Mouse (Mus musculus) erythroblast, adult 5-6 weeks (primary cell): ENCODE results near the gene Tox2. TPM values are rescaled to one million over a fixed set of nuclear protein-coding genes. Genes with fewer than 3 reads are reported as not detected.

Experiments used
- ATAC-seq: replicated peaks from 2 replicates; pipeline ENCODE4 v1.8.0; 2016; ENCODE audit warnings: moderate number of reproducible peaks, mild to moderate bottlenecking, moderate TSS enrichment, inconsistent platforms; ENCODE audit not compliant: poor library complexity, low FRiP score, severe bottlenecking
- total RNA-seq, 2 experiments: library from RNA; stranded (forward) in 1 of 2; stranded (reverse) in 1 of 2; fragments of 150-400 nt in 1 of 2; fragments of 200-764, 138-1000 nt in 1 of 2; gene quantifications; 2 replicates each; pipeline versions ENCODE4 v1.2.3 to v1.2.4; 2015 to 2017; ENCODE audit warnings: low replicate concordance in 2 of 2

The Tox2 gene
- total RNA-seq, 2 experiments from 2014 or later, result not detected

DNA sequence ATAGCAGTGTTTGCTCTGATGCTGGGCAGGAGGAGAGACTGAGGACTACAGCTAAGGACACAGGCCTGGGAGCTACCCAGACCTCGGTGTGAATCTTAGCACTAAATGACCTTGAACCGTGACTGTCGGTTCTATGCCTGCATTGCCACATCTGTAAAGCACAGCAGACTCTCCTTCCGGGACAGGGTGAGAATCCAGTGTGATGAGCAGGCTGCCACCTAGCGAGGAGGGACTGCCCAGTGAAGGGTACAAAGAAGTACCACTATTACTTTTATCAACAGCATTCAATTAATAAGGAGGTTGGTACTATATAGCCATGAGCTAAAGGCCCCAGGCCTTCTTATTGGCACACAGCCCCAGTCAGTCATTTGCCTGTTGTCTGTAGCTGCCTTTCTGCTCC, 98.7 kb downstream of the Tox2 start:
- ATAC-seq, result no peak

DNA sequence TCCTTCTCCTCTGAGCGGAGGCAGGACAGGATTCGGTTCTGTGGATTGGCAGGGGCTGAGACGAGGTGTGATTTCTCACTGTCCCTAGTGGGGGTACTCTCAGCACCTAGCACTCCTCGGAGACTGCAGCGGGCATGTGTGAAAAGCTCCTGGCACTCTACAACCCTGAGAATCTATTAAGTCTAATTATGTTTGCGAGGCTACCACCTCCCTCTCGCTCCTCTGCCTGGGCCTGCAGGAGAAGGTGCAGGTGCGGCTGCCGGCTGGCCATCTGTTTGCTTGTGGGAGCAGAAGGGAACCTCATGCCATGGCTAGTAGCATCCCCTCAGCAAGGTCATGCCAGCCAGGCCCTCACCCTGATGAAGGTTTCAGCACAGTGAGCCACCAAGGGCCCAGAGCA, 100.1 kb downstream of the Tox2 start:
- no peak for ATAC-seq

DNA sequence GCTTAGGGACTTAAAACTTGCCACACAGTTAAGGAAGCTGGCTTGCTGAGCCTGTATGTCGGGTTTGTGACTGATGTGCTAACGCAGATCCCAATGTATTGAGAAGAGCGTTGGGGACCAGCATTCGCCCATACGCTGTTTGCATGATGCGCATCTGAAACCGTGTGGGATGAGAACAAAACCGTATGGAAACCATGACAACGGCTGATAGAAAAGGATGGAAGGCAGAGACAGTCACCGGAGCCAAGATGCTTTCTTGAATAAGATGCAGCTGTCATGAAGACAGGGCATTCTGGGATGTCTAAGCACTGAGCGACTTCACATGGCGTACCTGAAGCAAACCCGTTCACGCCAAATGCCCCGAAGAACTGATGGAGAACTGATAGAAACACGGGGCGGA, 106.5 kb downstream of the Tox2 start:
- no peak for ATAC-seq

DNA sequence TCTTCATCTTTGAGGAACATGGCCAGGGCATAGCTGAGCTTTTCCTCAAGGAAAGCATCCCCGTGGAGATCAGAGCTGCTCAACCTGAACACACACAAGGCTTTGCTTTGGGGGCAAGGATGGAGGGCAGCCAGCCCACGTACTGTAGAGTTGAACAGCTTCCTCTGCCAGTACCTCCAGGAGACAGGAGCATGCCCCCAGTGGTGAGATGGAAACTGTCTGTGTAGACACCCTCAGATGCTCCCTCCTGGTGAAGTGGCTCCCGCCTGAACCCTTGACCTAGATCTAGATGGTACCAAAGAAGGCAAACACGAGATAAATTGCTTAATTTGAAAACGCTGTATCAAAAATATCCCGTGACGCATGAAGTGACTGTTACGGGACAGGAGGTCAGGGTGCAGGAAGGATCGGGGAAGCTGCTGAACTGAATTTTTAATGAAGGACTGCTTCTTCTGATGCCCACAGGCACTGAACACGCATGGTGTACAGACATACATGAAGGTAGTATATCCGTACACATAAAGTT, 107.3 kb downstream of the Tox2 start:
- ATAC-seq, result no peak

DNA sequence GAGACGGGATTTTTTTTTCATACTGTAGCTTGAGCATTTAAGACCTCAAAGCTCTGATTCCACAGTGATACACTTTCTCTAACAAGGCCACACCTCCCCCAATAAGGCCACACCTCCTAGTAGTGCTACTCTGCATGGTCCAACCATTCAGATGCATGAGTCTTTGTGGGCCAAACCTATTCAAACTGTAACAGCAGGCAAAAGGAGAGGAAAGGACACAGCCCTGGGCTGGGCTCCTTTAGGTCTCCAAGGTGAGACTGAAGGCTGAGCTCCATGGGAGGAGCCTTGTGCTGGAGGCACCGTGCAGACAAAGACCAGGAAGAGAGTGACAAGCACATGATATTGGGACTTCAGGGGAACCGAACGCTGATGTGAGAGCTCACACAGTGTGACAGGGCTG, 114.4 kb downstream of the Tox2 start:
- ATAC-seq, result no peak

DNA sequence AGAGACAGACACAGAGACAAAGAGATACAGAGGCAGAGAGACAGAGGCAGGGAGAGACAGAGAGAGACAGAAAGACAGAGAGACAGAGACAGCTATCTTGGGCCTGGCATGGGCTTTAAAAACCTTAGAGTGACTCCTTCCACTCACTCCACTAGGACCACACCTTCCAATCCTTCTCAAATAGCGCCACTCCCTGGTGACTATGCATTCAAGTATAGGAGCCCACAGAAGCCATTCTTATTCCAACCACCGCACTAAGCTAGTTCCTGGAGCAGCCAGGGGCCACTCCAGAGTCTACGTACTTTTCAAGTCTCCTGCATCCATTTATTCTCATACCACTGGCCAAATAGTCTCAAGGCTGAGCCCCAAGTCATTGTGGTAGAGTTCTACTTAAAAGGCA, 115.9 kb downstream of the Tox2 start:
- ATAC-seq, result no peak

DNA sequence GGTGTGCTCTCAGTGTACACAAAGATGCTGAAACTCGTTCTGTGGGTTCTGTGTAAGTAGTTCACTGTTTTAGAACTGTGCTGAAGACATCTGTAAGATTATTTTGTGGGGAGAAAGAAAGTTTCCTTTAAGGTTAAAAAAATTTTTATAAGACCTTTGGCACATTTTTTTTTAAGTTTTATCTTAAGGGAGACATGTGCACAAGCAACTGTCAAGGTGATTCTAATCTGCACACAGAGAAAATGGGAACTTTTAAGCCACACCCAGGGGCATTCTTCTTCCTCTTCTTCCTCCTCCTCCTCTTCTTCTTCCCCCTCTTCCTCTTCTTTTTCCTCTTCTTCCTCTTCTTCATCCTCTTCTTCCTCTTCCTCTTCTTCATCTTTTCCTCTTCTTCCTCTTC, 120.2 kb downstream of the Tox2 start:
- no peak for ATAC-seq

DNA sequence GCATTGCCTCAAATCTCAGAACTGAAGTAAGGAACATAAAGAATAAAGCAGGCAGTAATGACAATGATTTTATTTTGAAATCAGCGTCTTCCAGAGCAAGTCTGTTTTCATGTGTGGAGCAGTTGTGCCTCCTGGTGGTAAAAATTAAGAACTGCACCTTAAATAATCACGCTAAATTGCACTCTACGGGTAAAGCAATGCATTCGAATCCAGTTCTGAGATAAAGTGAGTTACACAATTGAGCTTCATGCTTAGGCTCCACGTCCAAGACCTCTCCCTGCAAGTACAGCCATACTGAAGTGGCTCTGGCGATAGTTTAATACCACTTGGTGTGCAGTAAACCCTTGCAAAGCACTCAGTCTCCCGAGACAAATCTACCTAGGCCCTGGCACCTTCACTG, 127.8 kb downstream of the Tox2 start:
- ATAC-seq, result peak; percentile 45; the same call in 1 of the 2 replicates

DNA sequence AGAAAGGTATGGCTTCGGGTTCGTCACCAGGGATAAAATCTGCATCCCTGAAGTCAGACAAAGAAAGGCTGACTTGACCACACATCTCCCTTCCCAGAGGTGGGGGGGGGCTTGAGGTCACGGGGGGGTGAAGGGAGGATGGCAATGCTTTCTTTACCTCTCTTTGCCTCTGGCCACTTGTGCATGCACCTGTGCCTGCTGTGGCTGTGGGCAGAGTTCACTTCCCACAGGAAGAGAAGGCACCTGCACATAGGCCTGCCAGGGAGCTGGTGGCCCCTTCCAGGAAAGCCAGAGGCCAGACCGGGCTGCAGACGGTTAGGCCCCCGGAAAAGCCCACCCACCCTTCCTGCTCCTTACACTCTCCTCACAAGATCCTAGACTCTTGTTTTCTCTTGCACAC, 128.5 kb downstream of the Tox2 start:
- no peak for ATAC-seq

DNA sequence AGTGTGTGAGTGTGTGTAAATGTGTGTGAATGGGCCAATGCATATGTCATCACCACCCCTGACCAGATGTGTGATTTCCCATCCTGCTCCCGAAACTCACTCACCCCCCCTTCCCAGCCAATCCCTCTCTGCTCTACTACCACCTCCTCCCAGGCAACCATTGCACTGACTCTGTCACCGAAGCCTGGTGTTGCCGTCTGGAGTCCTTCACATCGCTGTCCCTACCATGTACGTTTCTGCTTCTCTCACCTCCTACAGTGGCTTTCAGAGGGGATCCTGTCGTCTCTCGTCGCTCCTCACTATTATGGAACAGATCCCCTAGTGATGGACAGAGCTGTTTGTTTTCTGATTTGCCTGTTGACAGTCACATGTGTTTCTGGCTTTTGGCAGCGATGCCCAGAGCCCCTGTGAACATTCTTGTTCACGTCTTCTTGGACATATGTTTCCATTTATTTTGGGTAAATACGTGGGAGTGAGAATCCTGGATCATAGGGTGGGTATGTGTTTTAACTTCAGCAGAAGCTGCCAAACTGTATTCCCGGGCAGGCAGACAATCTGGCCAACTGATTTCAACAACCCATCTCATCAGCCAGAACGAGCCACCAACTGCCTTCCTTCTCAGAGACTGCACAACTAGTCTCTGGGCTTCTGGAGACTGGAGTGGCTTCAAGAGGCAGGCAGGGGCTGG, 129.6 kb downstream of the Tox2 start:
- ATAC-seq, result no peak

DNA sequence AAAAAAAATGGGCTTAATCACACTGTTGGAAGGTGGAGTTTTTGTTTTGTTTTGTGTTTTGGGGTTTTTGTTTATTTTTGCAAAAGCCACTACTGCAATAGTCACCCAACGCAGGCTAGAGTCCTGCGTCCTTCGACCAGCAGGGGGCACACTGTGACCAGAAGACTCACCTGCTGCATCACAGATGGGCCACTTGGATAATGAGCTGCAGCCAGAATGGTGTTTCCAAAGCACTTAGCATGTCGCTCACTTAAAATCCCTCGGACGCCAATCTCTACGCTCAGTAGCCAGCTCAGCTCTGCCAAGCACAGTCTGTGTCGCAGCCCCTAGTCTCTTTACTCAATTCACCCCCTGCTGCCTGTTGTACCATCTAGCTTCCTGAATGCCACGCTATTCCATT, 137.3 kb downstream of the Tox2 start:
- ATAC-seq, result no peak

DNA sequence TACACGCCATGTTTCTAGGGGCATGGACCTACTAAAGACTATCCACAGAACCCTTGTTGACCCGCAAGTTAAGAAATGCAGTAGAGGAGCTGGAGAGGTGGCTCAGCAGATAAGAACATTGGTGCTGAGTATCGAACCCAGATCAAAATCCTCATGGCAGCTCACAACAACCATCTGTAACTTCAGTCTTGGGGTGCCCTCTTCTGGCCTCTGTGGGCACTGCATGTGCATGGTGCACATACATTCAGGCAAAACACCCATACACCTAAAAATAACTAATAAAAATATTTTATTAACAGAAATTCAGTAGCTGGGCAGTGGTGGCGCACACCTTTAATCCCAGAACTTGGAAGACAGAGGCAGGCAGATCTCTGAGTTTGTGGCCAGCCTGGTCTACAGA, 140.7 kb downstream of the Tox2 start:
- 0 out of 2 replicates have a peak, but pooled peaks have one; percentile 57 for ATAC-seq

DNA sequence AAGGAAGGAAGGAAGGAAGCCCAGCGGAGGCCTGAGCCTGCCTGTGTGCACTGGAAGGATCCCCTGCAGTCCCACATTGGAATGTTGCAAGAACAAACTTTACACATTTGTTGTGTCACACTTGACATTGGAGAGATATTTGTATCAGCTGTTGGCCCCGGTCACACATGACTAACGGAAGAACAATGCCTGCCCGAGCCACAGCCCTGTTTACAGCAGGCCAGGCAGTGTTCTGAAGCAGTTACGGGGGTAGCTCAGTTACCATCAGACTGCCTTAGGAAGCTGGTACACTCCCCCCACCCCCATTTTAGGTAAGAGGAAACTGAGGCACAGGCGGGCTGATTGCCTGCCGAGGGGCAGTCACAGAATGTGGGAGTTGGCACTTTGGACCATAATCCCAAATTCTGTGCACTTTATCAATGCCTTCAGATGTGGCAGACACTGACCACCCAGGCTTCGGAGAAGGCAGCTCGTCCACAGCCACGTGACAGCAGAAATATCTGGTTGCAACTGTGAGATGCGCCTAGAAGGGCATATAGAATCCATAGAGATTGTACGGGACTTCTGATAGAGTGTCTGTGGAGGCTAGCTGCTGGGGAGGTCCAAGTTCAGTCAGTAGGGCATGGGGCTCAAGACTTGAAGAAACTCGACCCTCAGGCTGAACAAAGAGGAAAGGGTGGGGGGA, 142.2 kb downstream of the Tox2 start:
- no peak for ATAC-seq

DNA sequence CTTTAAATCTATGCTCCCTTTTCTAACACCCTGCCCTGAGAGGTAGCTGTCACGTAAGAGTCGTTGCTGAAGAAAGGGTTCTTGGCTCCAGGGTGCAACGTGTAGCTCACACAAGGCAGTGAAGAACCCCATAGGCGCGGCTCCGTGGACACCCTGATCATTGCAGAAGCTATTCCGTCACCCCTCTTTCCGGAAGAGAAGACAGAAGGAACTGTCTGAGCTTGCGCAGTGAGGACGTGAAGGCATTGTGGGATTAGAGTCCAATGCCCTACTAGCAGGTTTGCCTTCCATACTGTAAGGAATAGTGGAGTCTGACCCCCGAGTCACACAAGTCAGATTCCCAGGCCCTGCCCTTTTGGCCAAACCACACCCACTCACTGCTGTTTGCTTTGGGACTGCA, 143.6 kb downstream of the Tox2 start:
- no peak for ATAC-seq

DNA sequence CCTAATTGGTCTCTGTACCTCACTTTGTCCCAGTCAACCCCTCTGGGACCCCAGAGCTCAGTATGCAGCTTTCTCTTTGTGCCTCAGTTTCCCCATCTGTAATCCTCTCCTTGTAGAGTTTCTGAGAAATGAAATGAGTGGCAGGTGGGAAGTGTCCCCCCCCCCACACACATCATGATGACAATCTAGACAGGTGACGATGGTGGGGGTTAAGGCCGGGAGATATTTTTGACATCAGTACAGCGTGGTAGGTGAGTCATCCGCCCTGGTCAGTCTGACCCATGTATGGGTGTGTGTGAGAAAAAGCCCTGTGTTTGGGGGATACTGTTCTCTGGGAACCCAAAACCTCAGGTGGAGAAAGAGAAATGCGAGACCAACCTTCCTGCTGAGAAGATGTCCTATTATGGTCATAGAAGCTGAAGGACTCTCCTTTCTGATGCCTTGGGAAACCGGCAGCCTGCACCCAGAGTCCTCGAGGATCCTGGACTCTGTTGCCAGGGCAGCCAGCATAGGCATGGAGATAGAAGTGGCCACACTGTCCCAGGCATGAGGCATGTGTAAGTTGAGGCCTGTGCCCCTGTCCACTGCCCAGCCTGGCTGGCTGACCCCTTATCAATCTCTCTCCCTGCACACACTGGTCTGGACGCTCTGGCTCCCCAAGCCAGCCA, 144.7 kb downstream of the Tox2 start:
- ATAC-seq, result no peak

DNA sequence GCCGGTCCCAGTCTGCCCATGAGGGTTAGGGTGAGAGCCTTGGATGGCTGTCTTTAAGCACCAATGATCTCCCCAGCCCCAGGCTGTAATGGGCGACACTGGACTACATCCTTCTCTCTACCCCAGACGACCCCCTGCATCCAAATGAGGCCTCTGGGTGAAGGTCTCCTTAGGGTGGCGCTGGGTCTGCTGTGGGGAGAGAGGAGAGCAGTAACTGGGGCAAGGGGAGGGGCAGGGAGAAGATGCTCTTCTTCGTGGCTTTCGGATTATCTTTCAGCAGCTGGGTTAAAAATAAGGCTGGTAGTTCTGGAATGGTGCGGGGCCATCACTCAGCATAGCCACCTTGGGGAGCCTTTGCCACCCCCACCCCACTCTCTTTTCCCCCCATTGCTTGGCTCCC, 145.8 kb downstream of the Tox2 start:
- ATAC-seq, result no peak

DNA sequence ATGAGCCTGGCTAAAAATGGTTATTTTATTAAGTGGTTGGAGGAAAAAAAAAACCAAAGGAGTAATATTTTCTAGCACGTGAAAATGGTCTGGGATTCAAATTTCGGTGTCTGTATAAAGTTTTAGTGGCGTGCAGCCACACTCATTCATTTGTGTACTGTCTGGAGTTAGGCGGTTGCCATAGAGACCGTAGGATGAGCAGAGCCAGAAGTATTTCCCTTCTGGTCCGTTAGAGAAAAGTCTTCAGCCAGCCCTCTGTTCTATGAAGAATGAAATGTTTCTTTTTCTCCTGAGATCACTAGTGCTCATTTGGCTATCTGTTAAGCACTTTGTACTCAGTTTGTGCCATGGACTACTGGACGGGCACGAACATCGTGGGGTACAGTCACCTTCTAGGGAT, 146.5 kb downstream of the Tox2 start:
- no peak for ATAC-seq

DNA sequence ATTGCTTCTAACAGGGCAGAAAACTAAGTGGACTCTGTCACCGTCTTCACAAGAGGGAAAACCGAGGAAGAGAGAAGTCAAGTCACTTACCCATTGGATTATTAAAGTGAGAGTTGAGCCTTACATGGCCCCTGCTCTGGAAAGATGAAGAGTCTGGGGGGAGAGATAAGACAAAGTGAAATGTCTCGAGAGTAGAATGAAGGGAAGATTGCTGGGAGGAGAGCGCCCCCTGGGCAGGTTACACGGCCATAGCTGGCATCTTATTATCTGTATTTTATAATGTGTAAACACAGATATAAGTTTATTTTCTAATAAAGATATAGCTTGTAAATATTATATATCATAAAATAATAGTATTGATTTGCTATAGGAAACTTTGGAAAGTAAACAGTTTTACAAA, 147.5 kb downstream of the Tox2 start:
- no peak for ATAC-seq

DNA sequence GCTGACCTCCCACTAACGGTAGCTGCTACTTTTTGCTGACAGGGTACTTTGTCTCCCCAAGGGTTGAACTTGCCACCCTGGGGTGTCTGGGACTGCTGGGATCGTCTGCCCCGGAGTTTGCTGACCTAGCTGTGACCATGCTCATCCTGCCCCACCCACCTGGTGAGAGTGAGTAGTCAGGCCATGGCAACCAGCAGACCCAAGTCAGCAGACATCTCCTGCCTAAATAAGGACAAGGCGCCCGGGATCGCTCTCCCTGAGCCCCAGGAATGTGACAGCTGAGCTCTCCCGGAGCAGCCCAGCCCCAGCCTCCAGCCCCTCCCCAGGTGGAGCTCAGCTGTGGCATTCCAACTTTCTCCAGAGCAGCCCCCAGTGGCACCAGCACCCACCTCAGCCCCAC, 150.8 kb downstream of the Tox2 start:
- ATAC-seq, result no peak

DNA sequence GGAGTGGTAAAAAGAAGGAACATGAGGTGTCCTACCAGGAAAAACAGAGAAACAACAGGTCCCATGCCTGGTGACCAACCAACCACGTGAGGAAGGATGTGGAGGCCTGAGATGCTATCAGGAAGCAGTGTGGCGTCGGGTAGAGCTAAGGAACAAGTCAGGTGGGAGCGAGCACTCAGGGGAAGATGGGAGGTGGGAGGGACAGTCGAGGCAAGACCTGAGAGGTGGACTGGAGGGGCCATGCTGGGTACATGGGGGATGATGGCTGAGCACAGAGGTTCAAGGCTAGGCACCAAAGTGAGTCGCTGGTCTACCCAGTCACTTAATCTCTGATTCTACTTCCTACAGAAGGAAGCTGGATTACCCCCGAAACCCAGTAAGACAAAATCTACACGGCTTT, 152.7 kb downstream of the Tox2 start:
- no peak for ATAC-seq
